Mouse (Mus musculus) small intestine, adult 2 months (tissue): ENCODE measurements around the gene Tmem45a.
"Not testable (repeated sequence)": the region's sequence is repeated elsewhere in the genome, so short reads cannot be mapped to it uniquely, and the experiment has no call there.

Experiments used
- CTCF ChIP-seq: fragments of 200-500 bp; IDR thresholded peaks from 2 replicates; pipeline ENCODE4 v1.5.1; 2012; ENCODE audit warnings: low read depth, mild to moderate bottlenecking, control low read depth, inconsistent platforms, low read length, moderate library complexity, mixed read lengths; ENCODE audit not compliant: insufficient replicate concordance, insufficient read length; ENCODE audit errors: extremely low read depth
- POLR2A ChIP-seq: fragments of 200-500 bp; IDR thresholded peaks from 2 replicates; pipeline ENCODE4 v1.6.1; 2012; ENCODE audit warnings: low read depth, mild to moderate bottlenecking, control low read depth, inconsistent platforms, low read length, moderate library complexity

GRCm38 (mm10) chr16:56902206-56902605 lies 16.2 kb upstream of the Tmem45a start:
- TF ChIP-seq CTCF, POLR2A: not testable (repeated sequence)
